Mouse (Mus musculus) stomach, postnatal 0 days (tissue): ENCODE measurements around the gene Tmem19.

Experiments
- CTCF ChIP-seq: IDR thresholded peaks from 2 replicates; pipeline ENCODE4 v1.5.1; 2016; ENCODE audit warnings: antibody characterized with exemption, low read depth, mild to moderate bottlenecking, moderate library complexity
- EP300 ChIP-seq: optimal IDR thresholded peaks from 2 replicates; pipeline ENCODE3; 2016; ENCODE audit warnings: antibody characterized with exemption

- no peak for TF ChIP-seq CTCF
- TF ChIP-seq EP300: no peak
Observed at GRCm38 (mm10) chr10:115391896-115392295, 29.6 kb upstream of the Tmem19 start.
